10 mouse cellular contexts compared by ENCODE assay signal in genomic region chr6:92465666-92466065, GRCm38 (mm10).
DNase-seq lines count a peak whose midpoint lies in the region; ATAC-seq lines count a peak whose summit lies in the region.
"Had no signal": no experiment of that assay in that cellular context is flagged by ENCODE, and none has a peak within 500 bp of the region (broad histone marks: within the 10 kb centered on the region; RNA-seq: fewer than 3 reads in every experiment).

No protein-coding gene starts in this region.

- DNase-seq in kidney, adult 11 months, result peak; percentile 29
- no peak for DNase-seq in kidney, adult 8-10 months
- DNase-seq in neural tube, embryonic 10.5 days (ENCODE audit: extremely low spot score, low spot score), result no peak
- no peak for DNase-seq in hindbrain, embryonic 14.5 days (ENCODE audit: low spot score)
- no peak for DNase-seq in midbrain, embryonic 14.5 days
- DNase-seq in layer of hippocampus, postnatal 10 days (ENCODE audit: low spot score in 2 of 2), result no peak
- no peak for DNase-seq in forebrain, embryonic 11.5 days (ENCODE audit: low spot score)

- ATAC-seq in neural tube, embryonic 14.5 days (ENCODE audit: low read depth), result no peak
- ATAC-seq in hindbrain, embryonic 14.5 days (ENCODE audit: low FRiP score), result no peak
- no peak for ATAC-seq in midbrain, embryonic 14.5 days (ENCODE audit: low FRiP score, low TSS enrichment)
- no peak for ATAC-seq in forebrain, embryonic 11.5 days (replicated peaks; ENCODE audit: low FRiP score)

- H3K4me3 ChIP-seq in neural tube, embryonic 14.5 days (ENCODE audit: low read depth, low read length), result no peak overlapping the region
- no peak overlapping the region for H3K4me3 ChIP-seq in hindbrain, embryonic 14.5 days (replicated peaks; ENCODE audit: low read length)
- H3K4me3 ChIP-seq in midbrain, embryonic 14.5 days (replicated peaks; ENCODE audit: low read depth, low read length), result no peak overlapping the region
- H3K4me3 ChIP-seq in forebrain, embryonic 11.5 days (ENCODE audit: low read depth, low read length), result no peak overlapping the region

- no peak overlapping the region for H3K9ac ChIP-seq in neural tube, embryonic 14.5 days (replicated peaks; ENCODE audit: low read depth, low read length)
- no peak overlapping the region for H3K9ac ChIP-seq in hindbrain, embryonic 14.5 days
- H3K9ac ChIP-seq in midbrain, embryonic 14.5 days (replicated peaks; ENCODE audit: low read length), result no peak overlapping the region
- no peak overlapping the region for H3K9ac ChIP-seq in forebrain, embryonic 11.5 days (ENCODE audit: low read length)

- 96% methylated on average over 1 of the region's 1 CpGs for WGBS in neural tube, embryonic 14.5 days
- 74% methylated on average over 1 of the region's 1 CpGs for WGBS in hindbrain, embryonic 14.5 days
- 72% methylated on average over 1 of the region's 1 CpGs for WGBS in midbrain, embryonic 14.5 days
- WGBS in forebrain, embryonic 11.5 days, result 90% methylated on average over 1 of the region's 1 CpGs

- no peaks in the 10 kb centered on the region for H3K9me3 ChIP-seq in neural tube, embryonic 14.5 days (ENCODE audit: control insufficient read depth, low read length)
- no peaks in the 10 kb centered on the region for H3K9me3 ChIP-seq in hindbrain, embryonic 14.5 days (ENCODE audit: control insufficient read depth, low read length)
- no peaks in the 10 kb centered on the region for H3K9me3 ChIP-seq in midbrain, embryonic 14.5 days (ENCODE audit: control insufficient read depth, low read length)
- H3K9me3 ChIP-seq in forebrain, embryonic 11.5 days (ENCODE audit: control insufficient read depth, low read length), result no peaks in the 10 kb centered on the region

- H3K4me1 ChIP-seq in neural tube, embryonic 14.5 days (ENCODE audit: control insufficient read depth, insufficient read depth, low read length), result peaks cover 27% of the 10 kb centered on the region
- peaks cover 51% of the 10 kb centered on the region for H3K4me1 ChIP-seq in hindbrain, embryonic 14.5 days (replicated peaks; ENCODE audit: control insufficient read depth, insufficient read depth, low read length)
- H3K4me1 ChIP-seq in midbrain, embryonic 14.5 days (ENCODE audit: control insufficient read depth, insufficient read depth, low read length), result peaks cover 38% of the 10 kb centered on the region
- H3K4me1 ChIP-seq in forebrain, embryonic 11.5 days (replicated peaks; ENCODE audit: control insufficient read depth, insufficient read depth, low read length), result peaks cover 2% of the 10 kb centered on the region; the same call in 1 of the 2 replicates

- no peaks in the 10 kb centered on the region for H3K36me3 ChIP-seq in neural tube, embryonic 14.5 days (ENCODE audit: control insufficient read depth, insufficient read depth, low read length)
- no peaks in the 10 kb centered on the region for H3K36me3 ChIP-seq in hindbrain, embryonic 14.5 days (replicated peaks; ENCODE audit: control insufficient read depth, insufficient read depth)
- no peaks in the 10 kb centered on the region for H3K36me3 ChIP-seq in midbrain, embryonic 14.5 days (ENCODE audit: control insufficient read depth, insufficient read depth, low read length)
- no peaks in the 10 kb centered on the region for H3K36me3 ChIP-seq in forebrain, embryonic 11.5 days (ENCODE audit: control insufficient read depth, insufficient read depth, low read length)

- H3K4me2 ChIP-seq in neural tube, embryonic 14.5 days (ENCODE audit: low read depth, low read length), result no peak overlapping the region
- H3K4me2 ChIP-seq in hindbrain, embryonic 14.5 days (replicated peaks), result no peak overlapping the region
- H3K4me2 ChIP-seq in midbrain, embryonic 14.5 days (ENCODE audit: low read length), result no peak overlapping the region
- no peak overlapping the region for H3K4me2 ChIP-seq in forebrain, embryonic 11.5 days (ENCODE audit: low read depth, low read length, severe bottlenecking)

- H3K27ac ChIP-seq in neural tube, embryonic 14.5 days (ENCODE audit: low read depth, low read length), result peak overlapping the region; percentile 22; the same call in 1 of the 2 replicates
- H3K27ac ChIP-seq in hindbrain, embryonic 14.5 days, result peak overlapping the region; percentile 64
- H3K27ac ChIP-seq in midbrain, embryonic 14.5 days (replicated peaks; ENCODE audit: low read depth, low read length), result 0 out of 2 replicates have a peak overlapping the region, but pooled peaks have one; percentile 33
- H3K27ac ChIP-seq in forebrain, embryonic 11.5 days (ENCODE audit: low read depth, low read length), result no peak overlapping the region
- H3K27ac ChIP-seq: macrophage had no signal

- no peaks in the 10 kb centered on the region for H3K27me3 ChIP-seq in neural tube, embryonic 14.5 days (ENCODE audit: control insufficient read depth, insufficient read depth, low read length)
- H3K27me3 ChIP-seq in hindbrain, embryonic 14.5 days (ENCODE audit: control insufficient read depth, insufficient read depth, low read length), result no peaks in the 10 kb centered on the region
- no peaks in the 10 kb centered on the region for H3K27me3 ChIP-seq in midbrain, embryonic 14.5 days (ENCODE audit: control insufficient read depth, insufficient read depth, low read length)
- H3K27me3 ChIP-seq in forebrain, embryonic 11.5 days (ENCODE audit: control insufficient read depth, insufficient read depth, low read length), result no peaks in the 10 kb centered on the region
- H3K27me3 ChIP-seq: CH12.LX had no signal
